Mouse (Mus musculus) CD4-positive, CD25-positive, alpha-beta regulatory T cell, adult 2 months (primary cell): ENCODE results near the gene Psmb6.

Experiments
- DNase-seq: peaks from one replicate; pipeline ENCODE4 v3.0.0-alpha.2; 2012; ENCODE audit warnings: low read depth, low spot score

Psmb6 gene

GRCm38 (mm10) chr11:70525184-70525678 is at the start of gene Psmb6:
Psmb6 (plus strand) TSS chr11:70525367.
- DNase-seq, result peak; percentile 96

DNA sequence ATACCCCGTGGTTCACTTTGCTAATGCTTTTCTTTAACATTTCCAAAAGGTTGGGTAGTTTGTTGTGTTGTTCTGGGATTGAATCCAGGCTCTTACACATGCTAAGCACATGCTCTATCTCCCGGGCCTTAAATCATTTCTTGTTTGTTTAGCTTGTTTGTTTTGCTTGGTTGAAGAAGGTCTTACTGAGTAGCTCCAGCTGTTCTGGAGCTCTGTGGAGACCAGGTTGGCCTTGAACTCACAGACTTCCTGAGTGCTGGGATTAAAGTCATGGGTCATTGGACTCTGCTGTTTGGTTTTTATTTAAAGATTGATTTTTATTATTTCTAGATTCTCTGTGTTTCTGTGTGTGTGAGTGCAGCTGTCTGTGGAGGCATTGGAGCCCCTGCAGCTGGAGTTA is 39.7 kb upstream of the Psmb6 start:
- no peak for DNase-seq

GRCm38 (mm10) chr11:70487816-70488215 is 37.4 kb upstream of the Psmb6 start:
- DNase-seq, result no peak

DNA sequence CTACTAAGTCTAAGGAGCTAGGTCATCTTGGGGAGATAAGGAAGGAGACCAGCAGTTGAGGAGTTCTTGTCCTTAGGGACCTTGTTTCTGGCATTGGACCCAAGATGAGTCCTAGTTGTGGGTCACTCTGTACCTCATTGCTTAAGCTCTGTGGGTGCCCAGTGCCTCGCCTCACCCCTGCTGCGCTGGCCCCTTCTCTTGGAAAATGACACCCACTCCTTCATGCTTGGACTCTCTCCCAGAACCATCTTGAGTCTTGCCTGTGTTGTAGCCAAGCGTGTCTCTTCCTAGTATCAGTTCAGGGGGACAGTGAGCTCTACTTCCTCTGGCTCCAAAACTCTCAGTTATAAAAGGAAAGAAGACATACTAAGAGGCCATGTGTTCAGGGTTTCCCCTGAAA is 36.0 kb upstream of the Psmb6 start:
- DNase-seq, result no peak

GRCm38 (mm10) chr11:70489684-70490083 is 35.5 kb upstream of the Psmb6 start:
- no peak for DNase-seq

- peak; percentile 48 for DNase-seq
These were observed 25.3 kb upstream of the Psmb6 start for GRCm38 (mm10) chr11:70499566-70500475.

DNA sequence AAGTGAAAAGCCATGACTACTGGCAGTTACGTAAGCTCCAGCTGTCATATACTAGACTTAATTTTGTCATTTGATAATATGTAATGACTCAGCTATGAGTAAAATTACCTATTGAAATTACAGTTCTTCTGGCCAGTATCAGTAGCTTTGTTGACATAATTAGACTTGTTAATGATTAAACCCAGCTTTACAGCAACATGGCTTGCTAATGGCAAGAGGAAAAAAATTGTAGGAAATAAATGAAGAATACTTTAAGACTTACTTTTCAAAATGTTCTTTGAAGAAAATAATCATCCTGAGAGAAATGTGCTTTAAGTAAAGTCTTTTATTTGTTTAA is 24.7 kb upstream of the Psmb6 start:
- DNase-seq, result no peak

DNA sequence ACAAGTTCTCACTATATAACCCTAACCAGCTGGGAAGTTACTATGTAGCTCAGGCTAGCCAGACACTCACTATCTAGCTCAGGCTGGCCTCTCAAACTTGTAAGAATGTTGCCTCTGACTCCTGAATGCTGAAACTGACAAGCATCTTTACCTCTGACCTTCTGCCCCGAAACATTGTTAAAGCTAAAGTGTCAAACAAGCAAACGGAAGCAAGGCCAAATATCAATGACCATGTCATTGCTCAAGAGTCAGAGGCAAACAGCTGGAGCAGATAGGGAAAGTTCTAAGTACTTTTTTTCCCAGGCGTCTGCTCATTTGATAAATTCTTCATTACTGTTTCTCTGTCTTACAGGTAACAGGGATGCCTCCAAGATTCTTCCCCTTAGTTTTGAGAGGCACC is 23.1 kb upstream of the Psmb6 start:
- DNase-seq, result no peak

DNA sequence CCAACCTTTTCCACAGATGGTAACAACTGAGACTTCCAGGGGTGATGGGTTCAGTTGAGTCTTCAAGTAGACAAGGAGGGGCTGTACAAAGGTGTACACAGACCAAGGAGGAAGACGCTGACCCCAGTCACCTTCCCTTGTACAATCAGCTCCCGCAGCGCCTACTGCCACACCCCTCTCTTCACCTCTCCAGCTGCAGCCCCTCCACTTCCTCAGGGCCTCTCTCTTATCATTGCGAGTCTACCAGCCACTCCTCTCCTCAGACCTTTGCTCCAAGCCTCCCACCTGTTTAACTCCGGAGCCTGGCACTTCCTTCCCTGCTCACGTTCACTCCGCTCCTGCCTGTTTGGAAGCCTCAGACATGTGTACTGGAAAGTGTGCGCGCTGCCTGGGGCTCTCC is 20.2 kb upstream of the Psmb6 start, which contains the start of gene Tm4sf5:
Tm4sf5 (plus strand) TSS at position 275 of the 400 bp plus-strand sequence.
- DNase-seq, result no peak

GRCm38 (mm10) chr11:70506385-70506784 is 18.8 kb upstream of the Psmb6 start:
- DNase-seq, result peak; percentile 86

DNA sequence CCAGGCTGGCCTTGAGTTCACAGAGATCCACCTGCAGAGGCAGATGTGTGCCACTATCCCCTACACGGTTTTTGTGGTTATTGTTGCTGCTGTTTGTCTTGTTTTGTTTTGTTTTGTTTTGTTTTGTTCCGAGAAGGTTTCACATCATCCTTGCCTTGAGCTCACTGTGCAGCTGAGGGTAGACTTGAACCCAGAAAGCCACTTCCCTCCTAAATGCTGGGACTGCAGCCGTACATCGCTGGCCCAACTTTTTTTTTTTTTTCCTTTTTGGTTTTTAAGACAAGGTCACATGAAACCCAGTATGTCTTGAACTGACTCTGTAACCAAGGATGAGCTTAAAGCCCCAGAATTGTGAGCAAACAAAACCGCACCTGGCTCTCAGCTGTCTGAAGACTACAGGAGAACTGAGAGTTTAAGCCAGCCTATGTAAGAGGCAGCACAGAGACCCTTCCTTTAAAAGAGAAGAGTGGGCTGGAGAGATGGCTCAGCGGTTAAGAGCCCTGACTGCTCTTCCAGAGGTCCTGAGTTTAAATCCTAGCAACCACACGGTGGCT is 18.1 kb upstream of the Psmb6 start:
- no peak for DNase-seq

- DNase-seq, result peak; percentile 89
These were observed 15.2 kb upstream of the Psmb6 start for GRCm38 (mm10) chr11:70509753-70510564.

- DNase-seq, result no peak
These were observed 13.9 kb upstream of the Psmb6 start for GRCm38 (mm10) chr11:70511242-70511641.

DNA sequence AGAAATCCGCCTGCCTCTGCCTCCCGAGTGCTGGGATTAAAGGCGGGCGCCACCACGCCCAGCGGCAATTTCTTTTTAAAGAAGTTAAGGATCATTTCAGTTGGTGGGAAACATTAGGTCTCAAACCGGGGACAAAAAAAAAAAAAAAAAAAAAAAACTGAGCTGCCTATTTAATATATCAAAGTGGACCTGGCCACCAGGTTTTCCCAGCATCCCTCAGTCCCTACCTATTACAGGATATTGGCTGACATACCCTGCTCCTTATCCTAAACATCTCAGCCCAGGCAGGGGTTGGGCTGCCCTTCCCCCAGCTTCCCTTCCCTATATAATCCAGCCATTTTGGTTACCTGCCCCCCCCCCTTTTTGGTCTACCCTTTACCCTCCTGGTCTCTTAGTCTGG is 13.3 kb upstream of the Psmb6 start:
- DNase-seq, result no peak

GRCm38 (mm10) chr11:70512709-70513342 is 12.3 kb upstream of the Psmb6 start:
- peak; percentile 64 for DNase-seq

- no peak for DNase-seq
These were observed 11.6 kb upstream of the Psmb6 start for GRCm38 (mm10) chr11:70513520-70513919.

DNA sequence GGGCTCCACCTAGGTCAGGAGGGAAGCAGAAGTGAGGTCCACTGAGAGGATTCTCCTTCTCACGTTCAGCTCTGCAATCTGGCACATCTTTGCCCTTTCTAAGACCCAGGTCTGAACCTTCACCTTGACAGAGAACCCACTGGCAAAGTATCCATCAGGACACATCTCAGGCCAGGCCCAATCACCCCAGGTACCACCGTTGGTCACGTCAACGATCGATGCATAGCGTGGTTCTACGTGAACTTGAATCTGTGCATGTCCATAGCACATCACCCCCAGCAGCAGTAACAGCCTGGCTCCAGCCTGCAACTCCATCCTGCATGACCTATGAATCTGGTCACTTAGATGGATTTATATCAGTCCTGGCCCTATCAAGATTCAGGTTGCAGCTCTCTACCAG is 10.9 kb upstream of the Psmb6 start, which contains the start of gene Vmo1:
Vmo1 (minus strand) TSS at position 329 of the 400 bp plus-strand sequence.
- DNase-seq, result no peak

GRCm38 (mm10) chr11:70516352-70516751 is 8.8 kb upstream of the Psmb6 start:
- peak; percentile 73 for DNase-seq

- no peak for DNase-seq
These were observed 6.7 kb upstream of the Psmb6 start for GRCm38 (mm10) chr11:70518436-70518835.

DNA sequence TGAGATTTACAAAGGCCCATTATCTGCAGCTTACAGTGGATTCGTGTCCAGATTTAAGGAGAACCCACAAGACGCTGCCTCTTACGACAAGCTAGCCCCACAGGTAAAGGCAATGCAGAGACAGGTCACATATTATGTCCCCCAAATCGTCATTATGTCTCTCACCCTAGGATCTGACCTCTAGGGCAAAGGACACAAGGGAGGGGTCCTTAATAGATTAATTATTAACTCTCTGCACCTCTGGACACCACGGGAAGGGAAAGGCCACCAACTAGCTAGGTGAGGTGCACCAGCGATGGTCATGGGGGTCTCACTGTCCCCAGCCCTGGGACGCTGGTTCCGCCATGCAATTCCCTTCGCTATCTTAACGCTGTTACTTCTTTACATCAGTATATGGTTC is 6.2 kb upstream of the Psmb6 start, which contains the start of gene Gltpd2:
Gltpd2 (plus strand) TSS at position 274 of the 400 bp plus-strand sequence.
- no peak for DNase-seq

DNA sequence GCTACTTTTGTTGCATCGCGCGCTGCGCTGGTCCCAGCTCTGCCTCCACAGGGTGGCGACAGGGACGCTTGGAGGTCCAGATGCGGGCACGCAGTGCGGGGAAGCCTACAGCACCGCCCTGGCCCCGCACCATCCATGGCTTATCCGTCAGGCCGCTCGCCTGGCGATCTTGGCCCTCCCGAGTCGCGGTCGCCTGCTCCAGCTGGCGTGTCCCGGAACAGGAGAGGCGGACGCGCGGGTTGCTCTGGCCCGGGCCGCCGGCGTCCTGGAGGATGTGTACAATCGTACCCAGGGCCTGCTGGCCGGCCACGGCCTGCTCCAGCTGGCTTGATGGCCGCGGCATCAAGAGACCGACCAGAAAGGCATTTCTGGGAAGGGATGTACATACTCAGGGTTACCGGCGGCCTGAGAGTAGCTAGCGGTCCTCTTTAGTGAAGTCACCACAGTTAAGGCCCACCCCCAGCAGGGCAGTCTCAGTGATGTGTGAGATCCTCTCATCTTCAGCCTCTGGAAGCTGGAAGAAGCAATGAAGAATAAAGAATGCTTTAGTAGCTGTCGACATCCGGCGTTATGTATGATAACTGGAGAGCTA is 4.9 kb upstream of the Psmb6 start:
- no peak for DNase-seq
